Mouse (Mus musculus) kidney, embryonic 15.5 days (tissue): ENCODE measurements around the gene Nab1. TPM values are rescaled to one million over a fixed set of nuclear protein-coding genes. Genes with fewer than 3 reads are reported as not detected.
A peak's percentile ranks its signal among the peaks of the same experiment; 100 is the strongest.

Experiments
- ATAC-seq: fragments of 200-750 bp; cut with Nextera tagmentation; replicated peaks from 2 replicates; pipeline ENCODE4 v1.8.0; 2017; ENCODE audit warnings: moderate TSS enrichment; ENCODE audit not compliant: low FRiP score
- H3K27ac ChIP-seq: fragments of 300-500 bp; sonication (generic); 2 replicates; pipeline ENCODE4 v1.5.1; 2015; ENCODE audit warnings: mild to moderate bottlenecking, inconsistent platforms
- H3K27me3 ChIP-seq: fragments of 300-500 bp; sonication (generic); 2 replicates; pipeline ENCODE4 v1.6.1; 2015; ENCODE audit warnings: inconsistent platforms
- H3K36me3 ChIP-seq: fragments of 300-500 bp; sonication (generic); 2 replicates; pipeline ENCODE4 v1.6.1; 2015; ENCODE audit warnings: inconsistent platforms
- H3K4me1 ChIP-seq: fragments of 300-500 bp; sonication (generic); 2 replicates; pipeline ENCODE4 v1.6.1; 2015; ENCODE audit warnings: inconsistent platforms
- H3K4me2 ChIP-seq: fragments of 300-500 bp; sonication (generic); 2 replicates; pipeline ENCODE4 v1.6.1; 2015; ENCODE audit warnings: moderate library complexity, mild to moderate bottlenecking, inconsistent platforms
- H3K4me3 ChIP-seq: fragments of 300-500 bp; sonication (generic); replicated peaks from 2 replicates; pipeline ENCODE4 v1.5.1; 2015; ENCODE audit warnings: mild to moderate bottlenecking, inconsistent platforms
- H3K9ac ChIP-seq: fragments of 300-500 bp; sonication (generic); 2 replicates; pipeline ENCODE4 v1.6.1; 2015; ENCODE audit warnings: mild to moderate bottlenecking, inconsistent platforms
- H3K9me3 ChIP-seq: fragments of 300-500 bp; sonication (generic); replicated peaks from 2 replicates; pipeline ENCODE4 v1.6.1; 2016; ENCODE audit warnings: inconsistent platforms
- WGBS: fragments of 180-500 bp; shearing (Covaris S2); methylation state at CpG from one replicate; pipeline ENCODE4 v1.1.7; 2015; ENCODE audit warnings: mixed read lengths; 5-methylcytosine and 5-hydroxymethylcytosine counted together
- polyA plus RNA-seq: library from polyadenylated mRNA; unstranded; fragments of >200 nt; fragmentation: Nextera tagmentation; extraction: Ambion mirVana; gene quantifications from 2 replicates; pipeline ENCODE4 v1.2.1, GENCODE M21; 2015

Gene Nab1
- polyA plus RNA-seq, 1 experiment from 2014 or later: 18.1 TPM

DNA sequence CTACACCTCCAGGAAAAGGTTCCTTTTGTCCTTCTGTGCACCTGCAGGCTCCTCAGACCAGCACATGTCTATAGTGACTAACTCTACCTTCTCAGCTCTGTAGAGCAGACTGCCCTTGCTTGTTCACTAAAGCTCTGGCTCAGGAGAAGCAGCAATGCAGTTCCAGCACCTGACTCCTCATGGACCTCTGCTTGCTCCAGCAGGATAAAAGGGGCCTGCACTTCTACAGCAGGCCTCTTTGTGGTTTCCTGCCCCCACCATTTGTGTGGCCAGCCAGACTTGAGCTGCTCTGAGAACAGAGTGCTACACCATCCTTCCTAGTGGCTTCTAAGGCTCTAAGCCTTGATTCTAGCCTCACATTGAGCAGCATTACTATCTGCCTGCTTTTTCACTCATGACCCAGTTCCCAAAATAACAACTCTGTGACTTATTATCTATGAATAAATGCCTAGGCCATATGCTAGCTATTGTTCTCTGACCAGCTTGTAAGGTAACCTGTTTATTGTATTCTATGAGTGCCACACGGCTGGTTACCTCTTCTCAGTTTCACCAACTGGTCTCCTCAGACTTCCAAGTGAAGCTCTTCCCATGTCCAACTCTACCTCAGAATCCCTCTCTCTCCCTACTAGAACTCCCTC lies 11.4 kb upstream of the Nab1 start:
- Histone ChIP-seq H3K4me2 (no peak overlapping the region), H3K9me3 (no peaks in the 10 kb centered on the region), H3K36me3 (no peaks in the 10 kb centered on the region), H3K27me3 (no peaks in the 10 kb centered on the region), H3K27ac (no peak overlapping the region), H3K4me1 (no peaks in the 10 kb centered on the region), H3K4me3 (no peak overlapping the region), H3K9ac (no peak overlapping the region)
- 88% methylated on average over 1 of the region's 1 CpGs for WGBS
- no peak for ATAC-seq

DNA sequence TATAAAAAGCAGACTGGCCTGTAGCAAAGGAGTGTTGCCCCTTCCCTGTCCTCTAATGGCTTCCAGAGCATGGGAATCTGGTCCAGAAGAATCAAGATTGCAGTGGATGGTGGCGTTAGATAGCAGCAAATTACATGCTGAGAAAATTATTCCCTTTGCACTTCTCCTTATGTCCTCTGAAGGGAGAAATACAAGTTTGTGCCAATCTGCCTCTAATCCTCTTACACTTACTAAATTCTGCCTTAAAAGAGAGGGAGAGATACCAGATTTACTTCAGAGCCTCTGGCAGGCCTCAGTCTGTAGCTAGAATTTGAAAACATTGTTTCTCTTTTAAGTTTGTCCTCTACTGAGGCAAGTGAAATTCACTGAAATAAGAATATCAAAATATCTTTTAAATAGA lies 5.7 kb upstream of the Nab1 start:
- Histone ChIP-seq H3K27ac (no peak overlapping the region), H3K9ac (no peak overlapping the region), H3K27me3 (no peaks in the 10 kb centered on the region), H3K36me3 (no peaks in the 10 kb centered on the region), H3K4me1 (peaks cover 5% of the 10 kb centered on the region; the same call in 1 of the 2 replicates), H3K4me3 (no peak overlapping the region), H3K4me2 (no peak overlapping the region), H3K9me3 (no peaks in the 10 kb centered on the region)
- 93% methylated on average over 1 of the region's 1 CpGs for WGBS
- ATAC-seq: no peak

DNA sequence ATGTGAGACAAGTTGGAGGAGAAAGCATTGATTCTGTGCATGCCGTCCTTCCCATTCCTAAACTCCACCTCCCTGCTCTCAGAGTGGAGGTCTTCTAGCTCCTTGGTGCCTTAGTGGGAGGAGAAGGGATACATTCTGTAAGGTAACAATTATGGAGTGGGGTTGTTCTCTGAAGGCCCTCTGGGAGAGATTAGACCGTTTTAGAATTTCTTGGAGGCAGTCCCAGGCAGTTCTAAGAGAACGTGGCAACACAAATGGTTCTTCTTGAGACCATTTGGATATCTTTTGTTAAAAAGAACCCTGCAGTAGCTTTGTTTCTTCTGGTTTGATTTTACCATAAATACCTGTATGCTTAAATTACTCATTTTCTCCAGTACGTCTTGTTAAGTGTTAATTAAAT lies 1.8 kb upstream of the Nab1 start:
- no peak overlapping the region for H3K4me2 ChIP-seq
- H3K27ac ChIP-seq: no peak overlapping the region
- no peaks in the 10 kb centered on the region for H3K9me3 ChIP-seq
- no peaks in the 10 kb centered on the region for H3K36me3 ChIP-seq
- H3K27me3 ChIP-seq: no peaks in the 10 kb centered on the region
- H3K4me3 ChIP-seq: no peak overlapping the region
- WGBS: 69% methylated on average over 4 of the region's 4 CpGs
- peaks cover 8% of the 10 kb centered on the region; the same call in 1 of the 2 replicates for H3K4me1 ChIP-seq
- H3K9ac ChIP-seq: no peak overlapping the region
- no peak for ATAC-seq

DNA sequence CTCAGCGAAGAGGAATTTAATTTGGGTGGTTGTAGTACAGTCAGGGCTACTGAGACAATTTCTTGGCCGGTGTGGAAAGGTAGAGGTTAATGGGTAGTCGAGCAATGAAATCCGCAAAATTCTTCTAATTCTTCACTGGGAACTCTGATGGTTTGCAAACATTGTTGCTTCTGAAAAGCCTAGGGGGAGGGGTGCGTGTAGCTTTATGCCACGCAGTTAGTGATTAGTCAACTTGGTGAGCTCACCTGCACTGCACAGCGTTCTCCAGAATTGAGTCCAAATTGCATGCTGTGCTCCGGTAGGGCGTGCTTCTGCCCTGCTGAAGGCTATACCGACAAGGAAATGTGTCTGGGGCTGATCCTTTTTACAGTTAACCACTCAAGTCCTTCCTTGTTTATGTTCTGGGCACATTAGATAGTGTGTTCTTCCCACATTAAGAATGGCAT lies 1.2 kb upstream of the Nab1 start:
- Histone ChIP-seq H3K4me2 (no peak overlapping the region), H3K4me3 (no peak overlapping the region)

DNA sequence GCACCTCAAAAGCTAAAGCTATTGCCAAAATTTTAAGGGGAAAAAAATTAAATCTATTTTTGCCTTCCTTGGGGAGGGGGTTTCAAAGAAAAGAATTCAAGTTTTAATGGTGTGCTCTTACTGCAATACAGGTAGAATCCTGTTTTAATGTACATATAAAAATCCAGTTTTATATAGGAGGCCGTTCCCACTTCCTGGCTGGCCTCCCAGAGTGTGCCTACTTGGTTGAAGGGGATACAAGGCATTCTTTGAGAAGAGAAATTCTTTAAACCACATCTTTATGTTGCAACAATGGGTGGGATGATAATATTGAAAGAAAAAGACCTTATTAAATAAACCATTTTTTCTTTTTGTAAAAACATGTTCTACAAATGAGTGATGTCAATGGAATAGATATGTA lies 611 bp upstream of the Nab1 start:
- Histone ChIP-seq H3K4me3 (peak overlapping the region; percentile 89), H3K27me3 (no peaks in the 10 kb centered on the region), H3K9ac (no peak overlapping the region), H3K4me2 (peak overlapping the region; percentile 73), H3K4me1 (peaks cover 13% of the 10 kb centered on the region; the same call in 1 of the 2 replicates), H3K27ac (peak overlapping the region; percentile 86; the same call in 1 of the 2 replicates), H3K9me3 (no peaks in the 10 kb centered on the region), H3K36me3 (no peaks in the 10 kb centered on the region)
- WGBS: 63% methylated on average over 1 of the region's 1 CpGs
- ATAC-seq: no peak

More for the DNA sequence above, 1.2 kb upstream of the Nab1 start:
- WGBS: 56% methylated on average over 10 of the region's 10 CpGs
- ATAC-seq: no peak
- no peaks in the 10 kb centered on the region for H3K36me3 ChIP-seq
- H3K4me1 ChIP-seq: peaks cover 13% of the 10 kb centered on the region; the same call in 1 of the 2 replicates
- H3K27me3 ChIP-seq: no peaks in the 10 kb centered on the region
- H3K9ac ChIP-seq: no peak overlapping the region
- H3K9me3 ChIP-seq: no peaks in the 10 kb centered on the region
- H3K27ac ChIP-seq: no peak overlapping the region

DNA sequence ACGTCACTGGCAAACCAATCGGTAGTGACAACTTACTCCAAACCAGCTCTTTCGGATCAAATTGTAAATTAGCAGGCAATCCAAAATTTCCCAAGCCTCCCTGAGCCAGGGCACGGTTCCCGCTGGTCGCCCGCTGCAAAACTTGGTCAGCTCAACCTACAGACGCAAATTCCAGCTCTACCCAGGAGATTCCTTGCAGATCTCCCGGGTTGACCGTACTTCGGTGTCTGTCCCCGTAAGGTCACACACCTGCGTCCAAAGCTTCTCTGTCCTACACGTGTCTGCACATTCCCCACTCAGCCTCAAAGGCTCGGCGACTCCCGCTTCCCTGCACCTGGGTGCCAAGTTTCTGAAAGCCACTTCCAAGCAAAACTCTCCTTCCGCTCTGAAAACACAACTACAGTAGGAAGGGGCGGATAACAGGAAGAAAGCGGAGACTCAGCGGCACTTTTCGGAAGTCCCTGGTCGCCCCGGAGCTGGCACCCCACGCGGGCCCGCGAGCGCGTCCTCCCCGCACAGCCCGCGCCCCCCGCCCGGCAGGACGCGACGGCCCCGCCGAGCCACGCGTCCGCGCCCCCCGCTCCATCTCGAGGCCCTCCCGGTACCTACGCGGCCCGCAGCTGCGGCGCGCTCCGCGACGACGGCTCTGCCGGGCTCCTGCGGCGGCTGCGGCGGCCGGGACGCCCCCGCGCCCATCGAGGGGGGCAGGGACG lies 722 bp downstream of the Nab1 start:
- Histone ChIP-seq H3K4me2 (peak overlapping the region; percentile 73), H3K27ac (peak overlapping the region; percentile 86), H3K36me3 (no peaks in the 10 kb centered on the region), H3K4me1 (peaks cover 13% of the 10 kb centered on the region; the same call in 1 of the 2 replicates), H3K9me3 (no peaks in the 10 kb centered on the region), H3K4me3 (peak overlapping the region; percentile 89), H3K27me3 (no peaks in the 10 kb centered on the region), H3K9ac (peak overlapping the region; percentile 78)
- peak; percentile 82 for ATAC-seq
- under 1% methylated on average over 48 of the region's 68 CpGs for WGBS

DNA sequence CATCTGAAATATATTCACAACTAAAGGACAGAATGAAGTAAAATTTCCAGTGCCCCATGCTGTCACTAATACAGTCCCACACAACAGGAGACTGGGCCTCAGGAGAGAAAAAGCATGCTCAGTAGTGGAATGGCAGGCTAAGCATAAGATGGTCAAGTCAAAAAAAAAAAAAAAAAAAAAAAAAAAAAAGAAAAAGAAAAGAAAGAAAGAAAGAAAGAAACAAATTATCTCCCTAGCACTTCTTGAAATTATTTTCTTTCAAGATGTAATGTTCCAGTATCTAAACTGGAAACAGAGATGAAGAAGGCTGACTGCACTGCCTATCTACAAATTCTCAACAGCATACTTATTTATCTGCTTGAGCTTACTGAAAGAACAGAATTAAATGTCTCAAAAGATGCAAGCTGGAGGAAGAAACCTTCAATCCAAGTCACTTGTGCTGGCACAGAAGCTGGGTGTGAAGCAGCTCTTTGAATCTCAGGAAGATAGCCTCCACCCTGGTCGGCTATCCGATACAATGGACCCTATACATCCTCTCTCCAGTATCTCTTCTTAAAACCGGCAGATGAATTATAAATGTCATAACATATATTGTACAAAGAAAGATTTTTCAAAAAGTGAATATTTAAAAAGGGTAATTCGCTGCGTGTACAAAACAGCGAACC lies 1.6 kb downstream of the Nab1 start:
- no peaks in the 10 kb centered on the region for H3K36me3 ChIP-seq
- H3K4me2 ChIP-seq: peak overlapping the region; percentile 73
- no peaks in the 10 kb centered on the region for H3K9me3 ChIP-seq
- H3K4me3 ChIP-seq: peak overlapping the region; percentile 89
- WGBS: 15% methylated on average over 6 of the region's 6 CpGs
- H3K4me1 ChIP-seq: peaks cover 13% of the 10 kb centered on the region; the same call in 1 of the 2 replicates
- no peaks in the 10 kb centered on the region for H3K27me3 ChIP-seq
- no peak overlapping the region for H3K27ac ChIP-seq
- H3K9ac ChIP-seq: peak overlapping the region; percentile 78; the same call in 1 of the 2 replicates
- ATAC-seq: no peak

DNA sequence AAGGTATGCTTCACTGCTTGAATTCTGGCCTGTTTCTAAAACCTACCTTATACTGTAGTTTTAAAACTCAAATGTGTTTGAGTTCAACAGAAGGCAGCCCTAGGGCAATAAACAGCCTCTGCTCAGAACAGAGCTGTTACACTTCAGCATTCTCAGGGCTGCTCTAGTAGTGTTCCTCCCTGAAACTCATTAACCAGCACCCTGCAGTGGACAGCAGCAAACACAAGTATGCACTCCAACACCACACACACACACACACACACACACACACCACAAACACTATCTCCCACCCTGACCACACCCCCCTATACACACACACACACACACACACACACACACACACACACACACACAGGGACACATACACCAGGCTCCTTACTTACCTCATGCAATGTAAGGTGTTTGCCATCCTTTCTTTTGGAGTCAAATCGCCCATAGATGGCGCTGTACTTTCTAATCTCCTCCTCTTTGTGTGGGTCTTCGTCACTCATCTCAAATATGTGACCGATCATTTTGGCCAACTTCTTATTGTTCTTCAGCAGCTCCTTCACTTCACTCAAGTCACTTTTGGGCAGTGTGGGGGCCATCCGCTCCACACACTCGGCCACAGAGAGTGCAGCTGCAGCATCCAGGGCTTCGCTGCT lies 10.8 kb downstream of the Nab1 start:
- Histone ChIP-seq H3K9me3 (no peaks in the 10 kb centered on the region; the same call in 1 of the 2 replicates), H3K36me3 (peaks cover 15% of the 10 kb centered on the region), H3K9ac (no peak overlapping the region), H3K27me3 (no peaks in the 10 kb centered on the region), H3K4me2 (no peak overlapping the region), H3K4me3 (no peak overlapping the region), H3K4me1 (no peaks in the 10 kb centered on the region), H3K27ac (no peak overlapping the region)
- peak; percentile 79 for ATAC-seq
- 75% methylated on average over 7 of the region's 7 CpGs for WGBS

DNA sequence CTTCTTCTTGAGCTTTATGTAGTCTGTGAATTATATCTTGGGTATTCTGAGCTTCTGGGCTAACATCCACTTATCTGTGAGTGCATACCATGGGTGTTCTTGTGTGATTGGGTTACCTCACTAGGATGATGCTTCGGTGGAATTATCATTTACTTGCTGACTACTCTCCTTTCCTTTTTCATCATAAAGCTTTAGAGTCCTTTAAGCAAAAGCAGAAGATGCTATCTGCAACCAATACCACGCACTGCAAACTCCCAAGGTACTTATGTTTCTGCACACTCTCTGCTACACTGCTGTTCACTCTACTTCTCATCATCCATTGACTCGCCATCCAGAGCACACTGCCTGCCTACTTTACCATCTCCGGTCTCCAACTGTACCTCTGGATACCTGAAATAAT lies 15.5 kb downstream of the Nab1 start:
- Histone ChIP-seq H3K4me1 (no peaks in the 10 kb centered on the region), H3K27ac (no peak overlapping the region), H3K9me3 (no peaks in the 10 kb centered on the region; the same call in 1 of the 2 replicates), H3K27me3 (no peaks in the 10 kb centered on the region), H3K4me3 (no peak overlapping the region), H3K4me2 (no peak overlapping the region), H3K9ac (no peak overlapping the region), H3K36me3 (peaks cover 15% of the 10 kb centered on the region)
- ATAC-seq: no peak
- 95% methylated on average over 4 of the region's 4 CpGs for WGBS

DNA sequence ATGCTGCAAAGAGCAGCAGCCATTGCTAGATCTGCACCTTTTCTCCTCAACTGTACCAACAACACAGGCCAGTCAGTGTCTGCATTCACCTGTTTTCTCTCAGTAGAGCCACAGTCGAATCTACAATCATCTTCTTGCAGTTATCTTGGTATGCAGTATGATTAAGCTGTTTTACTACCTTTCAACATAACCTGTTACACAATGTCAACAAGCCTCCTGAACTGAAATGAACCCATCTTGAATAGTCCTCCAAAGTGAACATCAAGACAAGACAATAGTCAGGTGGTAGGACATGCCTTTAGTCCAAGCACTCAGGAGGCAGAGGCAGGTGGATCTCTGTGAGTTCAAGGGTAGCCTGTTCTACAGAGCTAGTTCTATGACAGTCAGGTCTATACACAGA lies 26.2 kb downstream of the Nab1 start:
- H3K4me2 ChIP-seq: no peak overlapping the region
- H3K9me3 ChIP-seq: no peaks in the 10 kb centered on the region
- ATAC-seq: no peak
- H3K27me3 ChIP-seq: no peaks in the 10 kb centered on the region
- 97% methylated on average over 1 of the region's 1 CpGs for WGBS
- H3K36me3 ChIP-seq: peaks cover 35% of the 10 kb centered on the region
- H3K4me1 ChIP-seq: no peaks in the 10 kb centered on the region; the same call in 1 of the 2 replicates
- H3K9ac ChIP-seq: no peak overlapping the region
- H3K27ac ChIP-seq: no peak overlapping the region
- H3K4me3 ChIP-seq: no peak overlapping the region

DNA sequence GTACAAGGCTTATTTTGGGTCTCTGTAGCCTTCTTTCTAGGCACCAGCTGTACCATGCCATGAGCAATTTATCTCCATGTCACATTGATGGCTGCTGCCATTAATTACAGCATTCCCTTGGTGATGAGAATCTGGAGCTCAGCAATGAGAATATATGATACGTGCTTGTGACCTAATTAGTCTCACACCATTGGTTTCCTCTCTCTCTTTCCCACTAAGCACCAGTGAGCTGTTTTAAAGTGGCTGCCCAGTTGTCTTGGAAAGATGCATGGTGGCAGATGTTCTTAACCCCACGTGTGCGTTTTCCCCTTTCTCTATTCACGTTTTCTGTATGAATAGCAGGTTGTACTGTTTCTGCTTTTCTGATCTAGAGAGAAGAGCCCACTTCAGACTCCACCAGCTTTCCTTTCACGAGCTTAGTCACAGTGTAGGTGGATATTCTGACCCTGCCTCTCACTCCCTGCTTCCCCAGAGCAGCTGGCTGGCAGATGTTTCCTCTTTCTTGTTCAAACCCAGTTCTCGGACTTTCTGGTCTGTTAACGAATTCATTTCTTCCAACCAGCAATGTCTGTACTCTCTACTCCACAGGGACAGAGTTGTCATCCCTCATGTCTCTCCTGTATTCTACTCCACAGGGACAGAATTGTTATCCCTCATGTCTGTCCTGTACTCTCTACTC lies 29.5 kb downstream of the Nab1 start:
- no peaks in the 10 kb centered on the region for H3K9me3 ChIP-seq
- no peak overlapping the region for H3K9ac ChIP-seq
- H3K27ac ChIP-seq: no peak overlapping the region
- no peak overlapping the region for H3K4me2 ChIP-seq
- no peaks in the 10 kb centered on the region; the same call in 1 of the 2 replicates for H3K4me1 ChIP-seq
- H3K4me3 ChIP-seq: no peak overlapping the region
- WGBS: 21% methylated on average over 7 of the region's 7 CpGs
- peak; percentile 84 for ATAC-seq
- no peaks in the 10 kb centered on the region for H3K27me3 ChIP-seq
- H3K36me3 ChIP-seq: peaks cover 26% of the 10 kb centered on the region
